Mouse (Mus musculus): Measurements from ENCODE around the gene Usp42.

Usp42 gene

GRCm38 (mm10) chr5:143732180-143732891 lies at the start of gene Usp42:
TSS of gene Usp42 (minus strand) at chr5:143732280.
- peak; percentile 97 for DNase-seq (ENCODE audit: low spot score)

GRCm38 (mm10) chr5:143760508-143760907 lies 28.4 kb upstream of the Usp42 start:
- no peak for DNase-seq (ENCODE audit: low spot score)

DNA sequence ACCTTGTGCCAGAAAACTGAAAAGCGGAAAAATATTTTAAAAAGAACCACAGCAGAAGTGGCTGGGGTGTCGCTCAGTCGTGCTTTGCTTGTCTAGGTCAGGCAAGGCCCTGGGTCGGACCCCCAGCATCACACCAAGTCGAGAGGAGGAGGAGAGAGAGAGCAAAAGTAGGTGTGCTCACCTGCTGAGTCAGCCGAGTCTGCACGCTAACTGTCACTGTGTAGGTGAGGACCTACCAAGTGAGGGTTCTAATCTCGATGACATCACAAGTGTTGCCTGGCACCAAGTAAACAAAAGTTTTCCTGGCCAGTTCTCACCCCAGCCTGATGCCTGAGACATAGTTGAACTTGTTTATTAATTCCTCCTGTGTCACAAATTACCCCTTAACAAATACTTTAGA lies 27.5 kb upstream of the Usp42 start:
- DNase-seq (ENCODE audit: low spot score): no peak

DNA sequence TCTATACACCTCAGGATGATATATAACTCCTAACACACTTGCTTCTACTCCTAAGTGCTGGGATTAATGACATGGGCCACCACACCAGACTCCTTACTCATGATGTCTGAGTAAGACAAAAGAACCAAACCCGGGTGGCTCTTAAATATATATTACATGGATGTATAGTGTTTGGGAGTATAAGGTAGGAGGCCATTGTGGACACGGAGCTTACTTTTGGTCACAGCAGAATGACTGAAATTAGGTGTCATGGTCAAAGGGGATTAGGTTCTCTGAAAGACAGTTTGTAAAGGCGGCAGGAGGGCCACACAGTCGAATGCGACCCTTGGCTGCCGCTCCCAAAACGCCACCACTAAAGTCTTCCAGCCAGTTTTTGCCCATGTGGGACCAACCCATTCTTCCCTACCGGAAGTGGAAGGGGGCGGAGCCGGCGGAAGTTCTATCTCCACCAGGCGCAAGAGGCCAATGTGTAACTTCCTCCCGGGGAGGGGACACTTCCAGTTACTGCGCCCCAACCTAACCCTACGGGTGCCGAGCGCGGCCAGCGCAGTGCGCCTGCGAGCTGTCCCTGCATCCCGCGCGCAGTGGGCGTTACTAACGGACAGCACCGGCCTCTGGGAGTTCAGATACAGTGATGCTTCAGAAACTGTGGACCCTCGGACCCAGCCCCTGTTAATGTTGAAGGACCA lies 25.8 kb upstream of the Usp42 start:
- DNase-seq (ENCODE audit: low spot score): peak; percentile 92

DNA sequence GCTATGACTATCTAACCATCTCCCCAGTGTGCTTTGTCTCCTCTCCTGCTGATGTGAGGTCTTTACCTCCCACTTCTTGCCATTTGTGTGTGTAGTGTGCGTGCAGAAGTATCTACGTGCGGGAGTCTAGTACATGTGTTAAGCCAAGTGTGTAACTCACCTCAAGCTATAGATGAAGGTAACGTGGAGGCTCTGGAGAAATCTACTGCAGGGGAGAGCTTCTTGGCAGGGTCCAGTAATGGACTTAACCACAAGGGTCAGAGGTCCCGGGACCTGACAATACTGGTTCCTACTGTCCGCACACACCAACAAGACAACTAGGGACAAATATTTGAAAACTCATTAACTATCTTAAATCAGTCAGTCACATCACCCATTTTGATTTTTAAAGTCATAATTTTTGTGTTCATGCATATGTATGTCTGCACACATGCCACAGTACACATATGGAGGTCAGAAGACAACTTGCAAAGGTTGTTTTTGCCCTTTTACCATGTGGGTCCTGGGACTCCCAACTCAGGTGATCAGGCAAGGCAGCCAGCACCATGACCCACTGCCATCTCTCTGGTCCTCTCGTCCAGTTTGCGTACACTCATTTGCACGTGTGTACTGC lies 23.6 kb upstream of the Usp42 start:
- no peak for DNase-seq (ENCODE audit: low spot score)

DNA sequence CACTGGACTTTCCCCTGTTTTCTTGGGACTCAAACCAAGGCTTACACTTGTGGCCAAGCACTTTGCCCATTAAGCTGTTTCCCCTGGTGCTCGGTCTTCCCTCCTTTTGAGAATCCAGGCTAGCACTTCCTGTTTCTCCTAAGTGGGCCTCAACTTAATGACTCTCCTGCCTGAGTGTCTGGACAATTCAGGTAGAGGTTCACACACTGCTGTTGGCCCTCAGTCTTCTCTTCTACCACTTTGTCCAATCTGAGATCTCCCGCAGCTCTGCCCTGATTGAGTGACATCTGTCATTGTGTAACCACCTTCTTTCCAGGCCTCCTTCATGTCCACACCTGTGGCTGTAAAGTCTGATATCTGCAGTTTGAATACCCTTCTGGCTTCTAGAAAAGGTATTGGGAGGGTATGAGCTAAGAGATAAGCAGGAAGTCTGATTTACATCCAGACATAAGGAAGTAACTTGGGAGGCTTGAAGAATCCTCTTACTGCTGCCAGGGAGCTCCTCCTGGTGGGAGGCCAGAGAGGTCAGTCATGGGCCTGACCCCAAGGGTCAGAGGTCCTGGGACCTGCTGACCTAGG lies 17.6 kb upstream of the Usp42 start:
- DNase-seq (ENCODE audit: low spot score): no peak

GRCm38 (mm10) chr5:143731483-143732112 lies 482 bp downstream of the Usp42 start:
- DNase-seq (ENCODE audit: low spot score): peak; percentile 8

- no peak for DNase-seq (ENCODE audit: low spot score)
These were observed 1.2 kb downstream of the Usp42 start for GRCm38 (mm10) chr5:143730915-143731314.

- no peak for DNase-seq (ENCODE audit: low spot score)
These were observed 10.1 kb downstream of the Usp42 start for GRCm38 (mm10) chr5:143721962-143722361.

GRCm38 (mm10) chr5:143712011-143712800 lies 19.9 kb downstream of the Usp42 start:
- no peak for DNase-seq (ENCODE audit: low spot score)

GRCm38 (mm10) chr5:143711326-143711725 lies 20.8 kb downstream of the Usp42 start:
- peak; percentile 89 for DNase-seq (ENCODE audit: low spot score)

- DNase-seq (ENCODE audit: low spot score): no peak
These were observed 25.3 kb downstream of the Usp42 start for GRCm38 (mm10) chr5:143706822-143707200.

GRCm38 (mm10) chr5:143706030-143706821 lies 25.9 kb downstream of the Usp42 start:
- DNase-seq (ENCODE audit: low spot score): peak; percentile 16

DNA sequence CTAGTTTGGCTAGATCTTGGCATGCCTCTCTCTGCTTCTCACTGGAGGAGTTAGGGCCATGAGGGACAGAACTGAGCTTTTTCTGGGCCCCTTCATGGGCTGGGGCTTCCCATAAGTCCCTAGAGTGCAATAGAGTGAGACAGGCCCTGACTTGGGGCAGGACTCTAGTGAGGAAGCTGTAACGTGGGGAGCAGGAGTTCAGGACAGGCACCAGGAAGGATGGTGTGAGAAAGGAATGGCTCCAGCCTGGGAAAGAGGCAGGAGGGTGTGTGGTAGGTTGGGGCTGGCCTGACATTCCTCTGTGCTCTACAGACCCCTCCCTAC lies 26.5 kb downstream of the Usp42 start:
- DNase-seq (ENCODE audit: low spot score): no peak

GRCm38 (mm10) chr5:143704875-143705658 lies 27.0 kb downstream of the Usp42 start:
- no peak for DNase-seq (ENCODE audit: low spot score)

- no peak for DNase-seq (ENCODE audit: low spot score)
These were observed 31.0 kb downstream of the Usp42 start for GRCm38 (mm10) chr5:143701074-143701473.

DNA sequence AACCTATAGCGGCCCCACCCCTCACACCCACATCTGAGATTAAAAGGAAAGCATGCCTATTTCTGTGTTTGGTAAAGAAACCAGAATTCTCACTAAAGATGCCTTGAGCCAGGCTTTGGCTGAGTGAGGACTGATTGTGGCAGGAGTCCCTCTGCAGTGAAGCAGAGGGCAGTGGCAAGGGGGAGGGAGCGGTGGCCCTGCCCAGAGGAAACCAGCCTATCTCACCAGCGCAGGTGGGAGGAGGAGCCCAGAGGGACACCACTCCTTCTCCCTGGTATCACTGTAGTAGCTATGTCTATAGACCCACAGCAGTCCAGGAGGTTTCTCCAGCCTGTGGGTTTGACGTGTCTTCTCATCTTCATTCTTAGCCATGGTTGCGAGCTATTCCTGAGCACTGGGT lies 31.8 kb downstream of the Usp42 start:
- no peak for DNase-seq (ENCODE audit: low spot score)

- no peak for DNase-seq (ENCODE audit: low spot score)
These were observed 33.6 kb downstream of the Usp42 start for GRCm38 (mm10) chr5:143698454-143698853.

DNA sequence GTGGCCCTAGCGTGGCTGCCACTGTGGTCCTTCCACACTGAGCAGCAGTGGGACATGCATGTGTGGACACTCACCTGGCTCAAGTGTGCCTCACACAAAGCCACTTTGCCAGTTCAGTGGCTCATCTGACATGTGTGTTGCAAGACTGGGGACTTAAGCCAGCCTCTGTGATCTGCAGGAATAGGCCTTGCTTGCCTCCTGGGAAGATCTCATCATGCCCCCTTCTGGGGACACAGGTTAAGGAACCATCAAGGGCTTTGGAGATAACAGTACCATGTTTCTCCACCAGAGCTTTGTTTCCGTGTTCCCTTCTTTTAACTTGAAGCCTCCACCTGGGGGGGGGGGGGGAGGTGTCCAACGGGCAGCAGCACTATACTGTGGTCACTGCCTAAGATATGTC lies 35.8 kb downstream of the Usp42 start:
- no peak for DNase-seq (ENCODE audit: low spot score)

- no peak for DNase-seq (ENCODE audit: low spot score)
These were observed 41.2 kb downstream of the Usp42 start for GRCm38 (mm10) chr5:143690926-143691325.

Measured in embryo, embryonic 10 days (tissue).